Mouse (Mus musculus): ENCODE data around the gene Shank3. TPM values are rescaled to one million over a fixed set of nuclear protein-coding genes. Genes with fewer than 3 reads are reported as not detected.

Gene Shank3
- polyA plus RNA-seq, 1 experiment from 2014 or later, result 2.4 TPM

GRCm38 (mm10) chr15:89591723-89592455 lies 92.5 kb downstream of the Shank3 start, which contains the start of gene Rabl2:
Rabl2 (minus strand) TSS chr15:89591923.
- no peaks in the 10 kb centered on the region for H3K9me3 ChIP-seq (ENCODE audit: control insufficient read depth, low read depth, low read length)
- WGBS, result 1% methylated on average over 35 of the region's 35 CpGs

GRCm38 (mm10) chr15:89592548-89592947 lies 93.1 kb downstream of the Shank3 start:
- Histone ChIP-seq H3K27ac (ENCODE audit: low read length) (no peak overlapping the region), H3K9me3 (ENCODE audit: control insufficient read depth, low read depth, low read length) (no peaks in the 10 kb centered on the region), H3K36me3 (ENCODE audit: control insufficient read depth, insufficient read depth, low read length) (peaks cover 4% of the 10 kb centered on the region; the same call in 1 of the 2 replicates), H3K9ac (replicated peaks; ENCODE audit: low read depth, low read length) (no peak overlapping the region), H3K27me3 (ENCODE audit: control insufficient read depth, insufficient read depth, low read length) (no peaks in the 10 kb centered on the region), H3K4me3 (ENCODE audit: low read depth, low read length) (no peak overlapping the region; the same call in 1 of the 2 replicates), H3K4me2 (replicated peaks; ENCODE audit: low read depth, low read length) (peak overlapping the region; percentile 74), H3K4me1 (ENCODE audit: control insufficient read depth, insufficient read depth, low read length) (0 out of 2 replicates have a peak, but pooled peaks cover 9% of the 10 kb centered on the region)
- peak; percentile 8; the same call in 1 of the 2 replicates for ATAC-seq (ENCODE audit: insufficient number of reproducible peaks, insufficient read depth, low FRiP score, low read depth)
- WGBS, result 46% methylated on average over 4 of the region's 4 CpGs

More at GRCm38 (mm10) chr15:89591723-89592455, 92.5 kb downstream of the Shank3 start, which contains the start of gene Rabl2:
- H3K4me2 ChIP-seq (replicated peaks; ENCODE audit: low read depth, low read length), result peak within 1 kb of the TSS; percentile 74
- H3K9ac ChIP-seq (replicated peaks; ENCODE audit: low read depth, low read length), result peak within 1 kb of the TSS; percentile 67
- peak within 1 kb of the TSS; percentile 84 for H3K4me3 ChIP-seq (ENCODE audit: low read depth, low read length)
- no peaks in the 10 kb centered on the region for H3K27me3 ChIP-seq (ENCODE audit: control insufficient read depth, insufficient read depth, low read length)
- peaks cover 4% of the 10 kb centered on the region for H3K36me3 ChIP-seq (ENCODE audit: control insufficient read depth, insufficient read depth, low read length)
- H3K27ac ChIP-seq (ENCODE audit: low read length), result no peak within 1 kb of the TSS
- ATAC-seq (ENCODE audit: insufficient number of reproducible peaks, insufficient read depth, low FRiP score, low read depth), result peak; percentile 92
- H3K4me1 ChIP-seq (ENCODE audit: control insufficient read depth, insufficient read depth, low read length), result 0 out of 2 replicates have a peak, but pooled peaks cover 9% of the 10 kb centered on the region

- Histone ChIP-seq H3K27ac (ENCODE audit: low read length) (no peak overlapping the region), H3K27me3 (ENCODE audit: control insufficient read depth, insufficient read depth, low read length) (no peaks in the 10 kb centered on the region), H3K9ac (replicated peaks; ENCODE audit: low read depth, low read length) (no peak overlapping the region), H3K9me3 (ENCODE audit: control insufficient read depth, low read depth, low read length) (no peaks in the 10 kb centered on the region), H3K36me3 (ENCODE audit: control insufficient read depth, insufficient read depth, low read length) (no peaks in the 10 kb centered on the region), H3K4me1 (ENCODE audit: control insufficient read depth, insufficient read depth, low read length) (no peaks in the 10 kb centered on the region), H3K4me2 (replicated peaks; ENCODE audit: low read depth, low read length) (no peak overlapping the region), H3K4me3 (ENCODE audit: low read depth, low read length) (no peak overlapping the region)
- no peak for ATAC-seq (ENCODE audit: insufficient number of reproducible peaks, insufficient read depth, low FRiP score, low read depth)
- 72% methylated on average over 12 of the region's 12 CpGs for WGBS
Measured at GRCm38 (mm10) chr15:89605822-89606570, 106.6 kb downstream of the Shank3 start.

- Histone ChIP-seq H3K27me3 (ENCODE audit: control insufficient read depth, insufficient read depth, low read length) (no peaks in the 10 kb centered on the region), H3K4me2 (replicated peaks; ENCODE audit: low read depth, low read length) (no peak overlapping the region), H3K9me3 (ENCODE audit: control insufficient read depth, low read depth, low read length) (no peaks in the 10 kb centered on the region), H3K4me1 (ENCODE audit: control insufficient read depth, insufficient read depth, low read length) (no peaks in the 10 kb centered on the region), H3K4me3 (ENCODE audit: low read depth, low read length) (no peak overlapping the region), H3K36me3 (ENCODE audit: control insufficient read depth, insufficient read depth, low read length) (no peaks in the 10 kb centered on the region), H3K27ac (ENCODE audit: low read length) (no peak overlapping the region), H3K9ac (replicated peaks; ENCODE audit: low read depth, low read length) (no peak overlapping the region)
- WGBS, result 81% methylated on average over 8 of the region's 8 CpGs
- ATAC-seq (ENCODE audit: insufficient number of reproducible peaks, insufficient read depth, low FRiP score, low read depth), result no peak
Measured at GRCm38 (mm10) chr15:89607480-89607879, 108.1 kb downstream of the Shank3 start.

- Histone ChIP-seq H3K9me3 (ENCODE audit: control insufficient read depth, low read depth, low read length) (no peaks in the 10 kb centered on the region), H3K9ac (replicated peaks; ENCODE audit: low read depth, low read length) (no peak overlapping the region), H3K27ac (ENCODE audit: low read length) (no peak overlapping the region), H3K4me2 (replicated peaks; ENCODE audit: low read depth, low read length) (no peak overlapping the region), H3K4me3 (ENCODE audit: low read depth, low read length) (no peak overlapping the region), H3K4me1 (ENCODE audit: control insufficient read depth, insufficient read depth, low read length) (no peaks in the 10 kb centered on the region), H3K36me3 (ENCODE audit: control insufficient read depth, insufficient read depth, low read length) (no peaks in the 10 kb centered on the region), H3K27me3 (ENCODE audit: control insufficient read depth, insufficient read depth, low read length) (no peaks in the 10 kb centered on the region)
- no peak for ATAC-seq (ENCODE audit: insufficient number of reproducible peaks, insufficient read depth, low FRiP score, low read depth)
- 83% methylated on average over 9 of the region's 9 CpGs for WGBS
Measured at GRCm38 (mm10) chr15:89607888-89608287, 108.5 kb downstream of the Shank3 start.

Other genes with a start within 250 kb of the Shank3 start
- 60.4 and 63.0 TPM in 2 replicates for gene Sbf1, start 184.3 kb upstream of the Shank3 start, polyA plus RNA-seq (2014; fragmentation: Nextera tagmentation; extraction: Ambion mirVana)
- gene Adm2, start 176.9 kb upstream of the Shank3 start, polyA plus RNA-seq (2014; fragmentation: Nextera tagmentation; extraction: Ambion mirVana), result not detected in 2 replicates
- gene Miox, start 165.2 kb upstream of the Shank3 start, polyA plus RNA-seq (2014; fragmentation: Nextera tagmentation; extraction: Ambion mirVana), result not detected in 2 replicates
- gene Lmf2, start 144.0 kb upstream of the Shank3 start, polyA plus RNA-seq (2014; fragmentation: Nextera tagmentation; extraction: Ambion mirVana), result 46.5 and 47.0 TPM in 2 replicates
- 148 and 159 TPM in 2 replicates for gene Ncaph2, start 143.9 kb upstream of the Shank3 start, polyA plus RNA-seq (2014; fragmentation: Nextera tagmentation; extraction: Ambion mirVana)
- 4.6 and 6.8 TPM in 2 replicates for gene Sco2, start 125.8 kb upstream of the Shank3 start, polyA plus RNA-seq (2014; fragmentation: Nextera tagmentation; extraction: Ambion mirVana)
- gene Tymp, start 122.6 kb upstream of the Shank3 start, polyA plus RNA-seq (2014; fragmentation: Nextera tagmentation; extraction: Ambion mirVana), result 1.1 and 2.5 TPM in 2 replicates
- gene Odf3b, start 120.3 kb upstream of the Shank3 start, polyA plus RNA-seq (2014; fragmentation: Nextera tagmentation; extraction: Ambion mirVana), result 0.80 and 1.3 TPM in 2 replicates
- 0.06 TPM in 1 of 2 replicates, not detected in the other for gene Klhdc7b, start 114.7 kb upstream of the Shank3 start, polyA plus RNA-seq (2014; fragmentation: Nextera tagmentation; extraction: Ambion mirVana)
- not detected in 2 replicates for gene Syce3, start 89.1 kb upstream of the Shank3 start, polyA plus RNA-seq (2014; fragmentation: Nextera tagmentation; extraction: Ambion mirVana)
- gene Cpt1b, start 73.8 kb upstream of the Shank3 start, polyA plus RNA-seq (2014; fragmentation: Nextera tagmentation; extraction: Ambion mirVana), result 0.46 and 0.53 TPM in 2 replicates
- gene C730034F03Rik, start 70.0 kb upstream of the Shank3 start, polyA plus RNA-seq (2014; fragmentation: Nextera tagmentation; extraction: Ambion mirVana), result 2.4 and 3.5 TPM in 2 replicates
- gene Gm44502, start 69.9 kb upstream of the Shank3 start, polyA plus RNA-seq (2014; fragmentation: Nextera tagmentation; extraction: Ambion mirVana), result not detected in 2 replicates
- 52.2 and 54.5 TPM in 2 replicates for gene Chkb, start 69.7 kb upstream of the Shank3 start, polyA plus RNA-seq (2014; fragmentation: Nextera tagmentation; extraction: Ambion mirVana)
- 3.1 and 4.0 TPM in 2 replicates for gene Mapk8ip2, start 45.7 kb upstream of the Shank3 start, polyA plus RNA-seq (2014; fragmentation: Nextera tagmentation; extraction: Ambion mirVana)
- gene Arsa, start 22.2 kb upstream of the Shank3 start, polyA plus RNA-seq (2014; fragmentation: Nextera tagmentation; extraction: Ambion mirVana), result 14.8 and 16.7 TPM in 2 replicates
- 0.27 and 0.64 TPM in 2 replicates for gene Acr, start 68.7 kb downstream of the Shank3 start, polyA plus RNA-seq (2014; fragmentation: Nextera tagmentation; extraction: Ambion mirVana)
- 52.6 and 52.8 TPM in 2 replicates for gene Rabl2, start 92.3 kb downstream of the Shank3 start, polyA plus RNA-seq (2014; fragmentation: Nextera tagmentation; extraction: Ambion mirVana)